Mouse (Mus musculus) forebrain, embryonic 11.5 days (tissue): ENCODE measurements around the gene Emb. TPM values are rescaled to one million over a fixed set of nuclear protein-coding genes. Genes with fewer than 3 reads are reported as not detected.
"Not testable (repeated sequence)": the region's sequence is repeated elsewhere in the genome, so short reads cannot be mapped to it uniquely, and the experiment has no call there.

ENCODE experiments used
- ATAC-seq: fragments of 200-750 bp; cut with Nextera tagmentation; replicated peaks from 2 replicates; pipeline ENCODE4 v1.8.0; 2017; ENCODE audit warnings: moderate TSS enrichment; ENCODE audit not compliant: low FRiP score
- DNase-seq: peaks from one replicate; pipeline ENCODE4 v3.0.0-alpha.2; 2017; ENCODE audit warnings: low spot score
- H3K27ac ChIP-seq: fragments of 300-500 bp; sonication (generic); 2 replicates; pipeline ENCODE4 v1.5.1; 2014; ENCODE audit warnings: low read depth, low read length
- H3K27me3 ChIP-seq: fragments of 300-500 bp; sonication (generic); 2 replicates; pipeline ENCODE4 v1.6.1; 2014; ENCODE audit warnings: mild to moderate bottlenecking, low read length, mixed read lengths; ENCODE audit not compliant: control insufficient read depth, insufficient read depth
- H3K36me3 ChIP-seq: fragments of 300-500 bp; sonication (generic); 2 replicates; pipeline ENCODE4 v1.6.1; 2014; ENCODE audit warnings: mild to moderate bottlenecking, low read length, moderate library complexity, mixed read lengths; ENCODE audit not compliant: control insufficient read depth, insufficient read depth
- H3K4me1 ChIP-seq: fragments of 300-500 bp; sonication (generic); replicated peaks from 2 replicates; pipeline ENCODE4 v1.6.1; 2014; ENCODE audit warnings: low read length, mixed read lengths; ENCODE audit not compliant: control insufficient read depth, insufficient read depth
- H3K4me2 ChIP-seq: fragments of 300-500 bp; sonication (generic); 2 replicates; pipeline ENCODE4 v1.6.1; 2014; ENCODE audit warnings: low read depth, mild to moderate bottlenecking, low read length, moderate library complexity, mixed read lengths; ENCODE audit not compliant: severe bottlenecking
- H3K4me3 ChIP-seq: fragments of 300-500 bp; sonication (generic); 2 replicates; pipeline ENCODE4 v1.5.1; 2014; ENCODE audit warnings: low read depth, low read length
- H3K9ac ChIP-seq: fragments of 300-500 bp; sonication (generic); 2 replicates; pipeline ENCODE4 v1.6.1; 2014; ENCODE audit warnings: low read length
- H3K9me3 ChIP-seq: fragments of 300-500 bp; sonication (generic); 2 replicates; pipeline ENCODE4 v1.6.1; 2016; ENCODE audit warnings: low read length, mixed read lengths; ENCODE audit not compliant: control insufficient read depth
- WGBS: fragments of 180-500 bp; shearing (Covaris S2); extraction: QIAGEN DNeasy Blood & Tissue Kit; methylation state at CpG from one replicate; pipeline ENCODE4 v1.1.7; 2014; 5-methylcytosine and 5-hydroxymethylcytosine counted together
- polyA plus RNA-seq: library from polyadenylated mRNA; unstranded; fragments of >200 nt; fragmentation: Nextera tagmentation; extraction: Ambion mirVana; gene quantifications from 2 replicates; pipeline ENCODE4 v1.2.1, GENCODE M21; 2014

The Emb gene
- polyA plus RNA-seq = 33.9 and 35.4 TPM in 2 replicates

GRCm38 (mm10) chr13:117208236-117208635 lies at the start of gene Emb:
Gene Emb (plus strand): TSS chr13:117208536.
- WGBS = 84% methylated on average over 6 of the region's 6 CpGs
- no peaks in the 10 kb centered on the region for H3K4me1 ChIP-seq
- no peaks in the 10 kb centered on the region for H3K36me3 ChIP-seq
- H3K27me3 ChIP-seq = no peaks in the 10 kb centered on the region
- no peak within 1 kb of the TSS for H3K4me2 ChIP-seq
- ATAC-seq (no peak), DNase-seq (no peak)
- no peak within 1 kb of the TSS for H3K9ac ChIP-seq
- no peak within 1 kb of the TSS for H3K4me3 ChIP-seq
- no peak within 1 kb of the TSS for H3K27ac ChIP-seq
- no peaks in the 10 kb centered on the region for H3K9me3 ChIP-seq

GRCm38 (mm10) chr13:117163906-117164305 lies 44.4 kb upstream of the Emb start:
- ATAC-seq (no peak), DNase-seq (no peak)
- Histone ChIP-seq H3K9ac (no peak overlapping the region), H3K9me3 (no peaks in the 10 kb centered on the region), H3K36me3 (no peaks in the 10 kb centered on the region), H3K4me1 (no peaks in the 10 kb centered on the region), H3K4me2 (no peak overlapping the region), H3K27me3 (no peaks in the 10 kb centered on the region), H3K4me3 (no peak overlapping the region), H3K27ac (no peak overlapping the region)
- 88% methylated on average over 5 of the region's 5 CpGs for WGBS

- ATAC-seq (no peak), DNase-seq (no peak)
- H3K27me3 ChIP-seq = no peaks in the 10 kb centered on the region
- H3K9me3 ChIP-seq = no peaks in the 10 kb centered on the region
- no peak overlapping the region for H3K9ac ChIP-seq
- H3K36me3 ChIP-seq = no peaks in the 10 kb centered on the region
- 96% methylated on average over 8 of the region's 8 CpGs for WGBS
- no peaks in the 10 kb centered on the region for H3K4me1 ChIP-seq
- H3K27ac ChIP-seq = no peak overlapping the region
- H3K4me3 ChIP-seq = no peak overlapping the region
- H3K4me2 ChIP-seq = no peak overlapping the region
Measured at GRCm38 (mm10) chr13:117165071-117165470, 43.3 kb upstream of the Emb start.

GRCm38 (mm10) chr13:117180912-117181311 lies 27.4 kb upstream of the Emb start:
- H3K4me1 ChIP-seq, H3K4me2 ChIP-seq, H3K27ac ChIP-seq, H3K9ac ChIP-seq, ATAC-seq, H3K36me3 ChIP-seq, H3K9me3 ChIP-seq, H3K4me3 ChIP-seq, H3K27me3 ChIP-seq, DNase-seq: not testable (repeated sequence)
- 44% methylated on average over 3 of the region's 3 CpGs for WGBS

- no peak for ATAC-seq
- H3K4me3 ChIP-seq = no peak overlapping the region
- H3K4me2 ChIP-seq = no peak overlapping the region
- H3K27ac ChIP-seq = no peak overlapping the region
- WGBS = 85% methylated on average over 6 of the region's 6 CpGs
- H3K9me3 ChIP-seq = no peaks in the 10 kb centered on the region
- no peaks in the 10 kb centered on the region for H3K36me3 ChIP-seq
- DNase-seq = no peak
- H3K9ac ChIP-seq = no peak overlapping the region
- no peaks in the 10 kb centered on the region for H3K27me3 ChIP-seq
- no peaks in the 10 kb centered on the region for H3K4me1 ChIP-seq
Measured at GRCm38 (mm10) chr13:117183288-117183687, 25.0 kb upstream of the Emb start.

GRCm38 (mm10) chr13:117185329-117185728 lies 23.0 kb upstream of the Emb start:
- WGBS = 83% methylated on average over 6 of the region's 6 CpGs

GRCm38 (mm10) chr13:117192161-117192560 lies 16.2 kb upstream of the Emb start:
- H3K4me2 ChIP-seq = no peak overlapping the region
- H3K4me3 ChIP-seq = no peak overlapping the region
- ATAC-seq (no peak), DNase-seq (no peak)
- WGBS = 89% methylated on average over 5 of the region's 5 CpGs
- H3K9me3 ChIP-seq = no peaks in the 10 kb centered on the region
- no peak overlapping the region for H3K9ac ChIP-seq
- no peaks in the 10 kb centered on the region for H3K4me1 ChIP-seq
- no peaks in the 10 kb centered on the region for H3K36me3 ChIP-seq
- H3K27ac ChIP-seq = no peak overlapping the region
- H3K27me3 ChIP-seq = no peaks in the 10 kb centered on the region

More at GRCm38 (mm10) chr13:117185329-117185728, 23.0 kb upstream of the Emb start:
- H3K4me2 ChIP-seq = no peak overlapping the region
- no peak overlapping the region for H3K4me3 ChIP-seq
- ATAC-seq (no peak), DNase-seq (no peak)
- no peaks in the 10 kb centered on the region for H3K9me3 ChIP-seq
- H3K36me3 ChIP-seq = no peaks in the 10 kb centered on the region
- no peaks in the 10 kb centered on the region for H3K4me1 ChIP-seq
- H3K9ac ChIP-seq = no peak overlapping the region
- no peaks in the 10 kb centered on the region for H3K27me3 ChIP-seq
- H3K27ac ChIP-seq = no peak overlapping the region

- WGBS = 75% methylated on average over 7 of the region's 7 CpGs
- ATAC-seq (no peak), DNase-seq (no peak)
- H3K9ac ChIP-seq = no peak overlapping the region
- H3K27ac ChIP-seq = no peak overlapping the region
- no peaks in the 10 kb centered on the region for H3K9me3 ChIP-seq
- no peak overlapping the region for H3K4me2 ChIP-seq
- no peaks in the 10 kb centered on the region for H3K27me3 ChIP-seq
- no peak overlapping the region for H3K4me3 ChIP-seq
- H3K4me1 ChIP-seq = no peaks in the 10 kb centered on the region
- H3K36me3 ChIP-seq = no peaks in the 10 kb centered on the region
Measured at GRCm38 (mm10) chr13:117193422-117193983, 14.8 kb upstream of the Emb start.
